Mouse (Mus musculus): ENCODE measurements around the gene Zswim1.

The Zswim1 gene

DNA sequence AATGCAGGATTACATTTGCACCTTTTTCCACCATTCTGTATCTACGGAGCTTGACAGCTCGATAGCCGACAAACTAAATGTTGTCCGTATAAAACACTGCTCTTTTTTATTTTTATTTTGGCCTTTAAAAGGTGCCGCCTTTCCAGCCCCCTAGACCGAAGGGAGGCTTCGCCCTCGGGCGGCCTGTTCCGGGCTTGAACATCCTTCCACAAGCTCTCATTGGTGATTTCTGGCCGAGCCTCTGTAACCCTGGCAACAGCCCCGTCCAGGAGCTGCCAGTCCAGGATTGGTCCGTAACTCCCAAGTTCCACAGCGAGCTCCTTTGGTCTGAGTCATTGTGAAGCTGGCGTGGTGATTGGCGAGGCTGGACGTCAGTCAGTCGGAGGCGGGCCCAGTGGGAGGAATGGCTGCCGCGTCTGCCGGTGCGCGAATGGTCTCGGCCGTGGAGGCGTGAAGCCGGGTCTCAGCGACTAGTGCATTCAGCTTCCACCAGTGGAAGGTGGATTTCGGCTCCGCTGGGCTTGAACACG is at the start of gene Zswim1:
Gene Zswim1 (plus strand): TSS at position 51 of the 530 bp plus-strand sequence.
- DNase-seq (ENCODE audit: low read depth), result peak; percentile 99

GRCm38 (mm10) chr2:164773229-164773988 is 49.1 kb upstream of the Zswim1 start:
- no peak for DNase-seq (ENCODE audit: low read depth)

- DNase-seq (ENCODE audit: low read depth), result no peak
These were observed 48.5 kb upstream of the Zswim1 start for GRCm38 (mm10) chr2:164773989-164774364.

DNA sequence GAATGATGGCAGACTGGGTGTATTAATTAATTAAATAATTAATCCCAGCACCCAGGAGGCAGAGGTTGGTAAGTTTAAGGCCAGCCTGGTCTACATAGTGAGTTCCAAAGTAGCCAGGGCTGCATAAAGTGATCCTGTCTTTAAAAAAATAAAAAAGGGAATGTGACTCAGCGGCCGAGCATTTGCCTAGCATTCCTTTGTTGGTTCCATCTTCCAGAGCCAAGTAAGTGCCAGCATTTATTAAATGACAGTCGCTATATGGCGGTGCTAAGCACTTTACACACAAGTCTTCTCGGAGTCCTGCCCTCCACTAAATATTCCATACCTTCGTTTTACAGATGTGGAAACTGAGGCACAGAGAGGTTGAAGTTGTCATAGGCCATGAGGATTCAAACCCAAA is 46.4 kb upstream of the Zswim1 start:
- peak; percentile 69 for DNase-seq (ENCODE audit: low read depth)

GRCm38 (mm10) chr2:164776801-164777200 is 45.7 kb upstream of the Zswim1 start:
- DNase-seq (ENCODE audit: low read depth), result no peak

GRCm38 (mm10) chr2:164777246-164778014 is 45.1 kb upstream of the Zswim1 start:
- DNase-seq (ENCODE audit: low read depth), result no peak

DNA sequence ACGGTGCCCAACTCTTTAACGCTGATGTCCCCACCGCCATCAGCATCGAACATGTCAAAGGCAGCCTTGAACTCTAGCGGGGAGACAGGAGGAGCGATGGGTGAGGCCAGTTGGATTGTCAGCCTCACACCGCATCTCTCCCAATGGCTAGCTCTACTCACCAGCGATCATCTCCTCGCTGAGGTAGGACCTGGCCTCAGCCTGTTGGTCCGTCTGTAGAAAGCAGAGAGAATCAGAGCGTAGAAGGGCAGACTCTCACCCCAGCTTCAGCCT is 44.5 kb upstream of the Zswim1 start:
- DNase-seq (ENCODE audit: low read depth), result no peak

- peak; percentile 25 for DNase-seq (ENCODE audit: low read depth)
These were observed 43.7 kb upstream of the Zswim1 start for GRCm38 (mm10) chr2:164778809-164779208.

- DNase-seq (ENCODE audit: low read depth), result no peak
These were observed 42.9 kb upstream of the Zswim1 start, which contains the start of gene Tnnc2 for GRCm38 (mm10) chr2:164779481-164780086. Gene Tnnc2 (minus strand): TSS chr2:164779967.

- no peak for DNase-seq (ENCODE audit: low read depth)
These were observed 40.6 kb upstream of the Zswim1 start for GRCm38 (mm10) chr2:164781876-164782275.

DNA sequence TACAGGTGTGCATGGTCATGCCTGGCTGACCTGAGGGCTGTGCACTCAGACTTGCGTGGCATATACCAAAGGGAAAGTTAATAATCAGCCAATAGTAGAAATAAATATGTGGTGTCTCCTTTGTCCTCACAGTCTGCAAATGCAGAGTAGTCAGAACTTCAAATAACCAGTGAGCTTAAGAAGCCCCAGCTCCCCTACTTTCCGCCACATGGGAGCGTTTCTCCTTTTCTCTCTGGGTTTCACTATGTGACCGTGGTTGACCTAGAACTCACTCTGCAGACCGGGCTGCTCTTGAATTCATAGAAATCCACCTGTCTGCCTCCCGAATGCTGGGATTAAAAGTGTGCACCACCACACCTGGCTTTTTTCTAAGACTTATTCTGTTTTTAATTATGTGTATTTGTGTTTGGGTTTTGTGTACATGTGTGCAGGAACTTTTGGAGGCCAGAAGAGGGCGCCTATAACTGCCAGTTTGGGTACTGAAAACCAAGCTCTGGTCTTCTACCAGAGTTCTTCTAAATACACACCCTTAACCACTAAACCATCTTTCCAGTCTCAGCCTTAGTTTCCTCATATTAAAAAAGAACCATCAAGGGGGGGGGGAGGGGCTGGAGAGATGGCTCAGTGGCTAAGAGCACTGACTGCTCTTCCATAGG is 38.4 kb upstream of the Zswim1 start:
- peak; percentile 62 for DNase-seq (ENCODE audit: low read depth)

DNA sequence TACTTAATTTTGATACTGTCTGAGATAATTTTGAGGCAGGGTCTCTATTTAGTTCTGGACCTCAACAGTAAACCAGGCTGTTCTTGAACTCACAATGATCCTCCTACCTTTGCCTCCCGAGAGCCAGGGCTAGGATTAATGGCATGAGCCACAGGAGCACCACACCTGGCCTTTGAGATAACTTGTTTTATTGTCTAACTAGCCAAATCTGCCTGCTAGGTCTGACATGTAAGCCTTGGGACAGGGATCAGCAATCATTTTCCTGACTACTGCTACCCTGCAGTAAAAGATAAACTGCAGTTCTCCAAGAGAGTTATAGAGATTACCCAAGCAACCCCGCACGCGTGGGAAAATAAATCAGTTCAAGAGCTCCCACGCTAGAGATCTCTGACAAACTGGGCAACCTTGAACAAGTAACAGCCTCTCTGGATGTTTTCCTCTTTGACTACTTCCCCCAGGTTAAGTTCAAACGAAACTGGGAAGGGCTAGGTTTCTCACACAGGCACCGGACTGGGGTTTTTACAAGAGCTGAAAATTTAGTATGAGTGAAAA is 37.5 kb upstream of the Zswim1 start:
- no peak for DNase-seq (ENCODE audit: low read depth)

GRCm38 (mm10) chr2:164785481-164786387 is 36.8 kb upstream of the Zswim1 start, which contains the start of gene Snx21:
Gene Snx21 (plus strand): TSS chr2:164785823.
- DNase-seq (ENCODE audit: low read depth), result peak; percentile 95

- DNase-seq (ENCODE audit: low read depth), result peak; percentile 63
These were observed 36.0 kb upstream of the Zswim1 start for GRCm38 (mm10) chr2:164786388-164786885.

- DNase-seq (ENCODE audit: low read depth), result no peak
These were observed 35.5 kb upstream of the Zswim1 start for GRCm38 (mm10) chr2:164787032-164787431.

DNA sequence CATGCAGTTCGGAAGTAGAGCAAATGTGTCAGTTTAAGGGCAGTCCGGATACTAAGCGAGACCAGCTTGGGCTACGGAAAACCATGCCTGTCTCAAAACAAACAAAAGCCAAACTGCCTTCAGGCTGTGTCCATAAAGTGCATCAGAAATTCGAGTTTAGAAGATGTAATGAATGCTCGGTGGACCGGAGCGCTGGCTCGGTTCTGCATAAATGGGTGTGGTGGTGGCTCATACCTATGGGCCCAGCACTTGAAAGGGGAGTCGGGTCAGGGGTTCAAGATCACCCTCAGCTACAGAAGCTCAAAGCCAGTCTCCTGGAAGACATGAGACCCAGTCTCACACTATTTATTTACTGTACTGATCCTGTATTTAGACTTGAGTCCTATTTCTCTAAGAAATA is 34.7 kb upstream of the Zswim1 start:
- no peak for DNase-seq (ENCODE audit: low read depth)

GRCm38 (mm10) chr2:164788411-164788810 is 34.1 kb upstream of the Zswim1 start:
- DNase-seq (ENCODE audit: low read depth), result no peak

- peak; percentile 57 for DNase-seq (ENCODE audit: low read depth)
These were observed 32.0 kb upstream of the Zswim1 start for GRCm38 (mm10) chr2:164790451-164790850.

GRCm38 (mm10) chr2:164791841-164792261 is 30.6 kb upstream of the Zswim1 start:
- DNase-seq (ENCODE audit: low read depth), result no peak

DNA sequence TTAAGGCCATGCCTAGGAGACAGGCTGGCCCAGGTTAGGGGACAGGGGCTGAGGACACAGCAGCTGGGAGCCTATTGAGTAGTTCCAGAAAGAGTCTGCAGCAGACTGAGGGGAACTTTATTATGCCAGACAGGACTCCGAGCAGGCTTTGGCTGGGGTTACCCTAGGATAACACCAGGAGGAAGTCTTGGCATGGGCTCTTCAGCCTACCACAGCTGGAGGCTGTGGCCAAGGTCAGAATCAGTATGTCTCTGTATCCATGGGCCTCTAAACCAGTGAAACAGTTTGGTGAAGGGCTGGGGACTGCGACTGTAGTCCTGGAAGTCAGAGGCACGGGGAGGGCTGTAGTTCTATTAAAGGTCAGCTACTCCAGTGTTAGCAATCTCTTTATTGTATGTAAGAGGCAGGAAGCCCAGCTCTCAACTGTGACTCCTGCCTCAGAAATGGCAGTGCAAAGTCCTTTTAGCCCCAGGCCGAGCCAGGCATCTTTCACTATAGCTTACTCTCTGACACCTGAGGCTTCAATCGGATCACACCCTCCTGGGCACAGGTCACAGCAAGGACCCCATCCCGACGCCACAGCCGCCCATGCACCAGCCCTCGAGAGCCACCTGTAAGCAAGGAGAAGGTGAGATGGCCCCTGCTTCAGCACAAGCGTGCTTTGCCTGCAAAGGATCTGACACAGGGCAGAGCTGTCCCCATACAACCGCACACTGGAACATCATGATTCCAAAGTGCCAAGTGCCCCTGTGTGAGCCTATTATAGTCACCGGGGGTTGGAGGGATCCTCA is 29.9 kb upstream of the Zswim1 start:
- DNase-seq (ENCODE audit: low read depth), result no peak
